Mouse (Mus musculus) limb, embryonic 14.5 days (tissue): ENCODE measurements around the gene 1700029H14Rik. TPM values are rescaled to one million over a fixed set of nuclear protein-coding genes. Genes with fewer than 3 reads are reported as not detected.

ENCODE experiments used
- ATAC-seq: fragments of 200-750 bp; cut with Nextera tagmentation; 2 replicates; pipeline ENCODE4 v1.8.0; 2017; ENCODE audit warnings: low read depth, moderate number of reproducible peaks, moderate TSS enrichment; ENCODE audit not compliant: low FRiP score
- DNase-seq: peaks from one replicate; pipeline ENCODE4 v3.0.0-alpha.2; 2015; ENCODE audit warnings: low spot score
- H3K27ac ChIP-seq: fragments of 300-500 bp; sonication (generic); replicated peaks from 2 replicates; pipeline ENCODE4 v1.5.1; 2014; ENCODE audit warnings: low read depth, mild to moderate bottlenecking, low read length, moderate library complexity, mixed read lengths
- H3K27me3 ChIP-seq: fragments of 300-500 bp; sonication (generic); 2 replicates; pipeline ENCODE4 v1.6.1; 2014; ENCODE audit warnings: low read length, mixed read lengths; ENCODE audit not compliant: control insufficient read depth, insufficient read depth
- H3K36me3 ChIP-seq: fragments of 300-500 bp; sonication (generic); 2 replicates; pipeline ENCODE4 v1.6.1; 2014; ENCODE audit warnings: mild to moderate bottlenecking, low read length, moderate library complexity, mixed read lengths; ENCODE audit not compliant: control insufficient read depth, insufficient read depth
- H3K4me1 ChIP-seq: fragments of 300-500 bp; sonication (generic); 2 replicates; pipeline ENCODE4 v1.6.1; 2014; ENCODE audit warnings: antibody characterized with exemption, low read length, mixed read lengths; ENCODE audit not compliant: control insufficient read depth, insufficient read depth
- H3K4me2 ChIP-seq: fragments of 300-500 bp; sonication (generic); replicated peaks from 2 replicates; pipeline ENCODE4 v1.6.1; 2014; ENCODE audit warnings: low read depth, mild to moderate bottlenecking, low read length, moderate library complexity; ENCODE audit not compliant: severe bottlenecking
- H3K4me3 ChIP-seq: fragments of 300-500 bp; sonication (generic); replicated peaks from 2 replicates; pipeline ENCODE4 v1.5.1; 2014; ENCODE audit warnings: low read length
- H3K9ac ChIP-seq: fragments of 300-500 bp; sonication (generic); 2 replicates; pipeline ENCODE4 v1.6.1; 2014; ENCODE audit warnings: mild to moderate bottlenecking, low read depth, low read length, moderate library complexity; ENCODE audit not compliant: severe bottlenecking
- H3K9me3 ChIP-seq: fragments of 300-500 bp; sonication (generic); 2 replicates; pipeline ENCODE4 v1.6.1; 2016; ENCODE audit warnings: low read length; ENCODE audit not compliant: control insufficient read depth
- POLR2A ChIP-seq: fragments of 200-500 bp; IDR thresholded peaks from 2 replicates; pipeline ENCODE4 v1.8.0; 2012; ENCODE audit warnings: inconsistent platforms, mild to moderate bottlenecking, moderate library complexity, borderline replicate concordance; ENCODE audit not compliant: insufficient read depth, insufficient read length; ENCODE audit errors: extremely low read depth
- WGBS: fragments of 180-500 bp; shearing (Covaris S2); extraction: QIAGEN DNeasy Blood & Tissue Kit; methylation state at CpG from one replicate; pipeline ENCODE4 v1.1.7; 2014; 5-methylcytosine and 5-hydroxymethylcytosine counted together
- polyA plus RNA-seq, 2 experiments: library from polyadenylated mRNA; depleted of rRNA in 1 of 2; stranded (reverse) in 1 of 2; unstranded in 1 of 2; fragments of >200 nt; fragmentation: Nextera tagmentation in 1 of 2; extraction: Ambion mirVana in 1 of 2; gene quantifications; 2 replicates each; pipeline versions ENCODE4 v1.2.1 to v1.2.3; 2012 to 2014

The 1700029H14Rik gene
- polyA plus RNA-seq, 2 experiments, result not detected

DNA sequence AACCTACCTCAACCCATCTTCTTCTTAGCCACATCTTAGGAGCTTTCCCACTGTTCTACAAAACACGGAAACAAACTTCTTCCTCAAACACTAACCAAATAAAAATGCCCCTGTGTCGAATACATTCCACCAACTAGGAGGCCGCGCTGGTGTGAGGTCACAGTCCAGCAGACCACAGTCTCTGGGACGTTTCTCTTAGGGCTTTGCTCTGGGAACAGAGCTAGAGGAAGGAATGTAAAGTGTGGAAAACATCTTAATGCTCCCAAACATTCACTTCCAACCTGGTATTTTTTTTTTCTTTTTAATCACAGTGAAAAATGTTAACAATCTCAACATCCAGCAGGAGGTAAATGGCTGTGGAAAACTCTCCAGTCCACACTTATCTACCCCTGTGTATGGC, 45.5 kb downstream of the 1700029H14Rik start:
- peak; percentile 33 for DNase-seq
- Histone ChIP-seq H3K9me3 (no peaks in the 10 kb centered on the region), H3K27ac (no peak overlapping the region), H3K27me3 (no peaks in the 10 kb centered on the region), H3K4me1 (no peaks in the 10 kb centered on the region; the same call in 1 of the 2 replicates), H3K36me3 (no peaks in the 10 kb centered on the region), H3K9ac (no peak overlapping the region), H3K4me2 (no peak overlapping the region), H3K4me3 (no peak overlapping the region)
- no peak for ATAC-seq
- 65% methylated on average over 5 of the region's 5 CpGs for WGBS
- TF ChIP-seq POLR2A, result no peak

DNA sequence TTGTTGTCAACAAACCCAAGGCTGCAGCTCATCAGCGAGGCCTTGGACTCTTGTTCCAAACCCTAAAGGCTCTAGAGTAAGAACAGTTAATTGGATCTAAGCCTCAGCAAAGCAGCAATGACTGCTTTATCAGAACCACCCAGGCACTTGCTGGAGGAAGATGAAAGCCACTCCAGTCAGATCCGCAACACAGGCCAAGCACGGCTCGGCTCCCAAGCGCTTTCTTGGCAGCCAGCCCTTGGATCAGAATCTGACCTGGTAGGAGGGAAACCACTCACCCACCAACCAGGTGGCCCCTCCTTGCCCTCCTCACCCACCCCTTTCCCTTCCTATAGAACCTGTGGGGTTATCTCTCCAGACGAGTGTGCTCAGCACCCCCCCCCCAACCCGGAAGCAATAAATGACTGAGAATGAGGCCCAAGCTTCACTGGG, 46.2 kb downstream of the 1700029H14Rik start:
- Histone ChIP-seq H3K9ac (no peak overlapping the region), H3K27ac (no peak overlapping the region), H3K4me1 (no peaks in the 10 kb centered on the region; the same call in 1 of the 2 replicates), H3K4me2 (no peak overlapping the region), H3K4me3 (no peak overlapping the region), H3K9me3 (no peaks in the 10 kb centered on the region), H3K27me3 (no peaks in the 10 kb centered on the region), H3K36me3 (no peaks in the 10 kb centered on the region)
- 63% methylated on average over 7 of the region's 7 CpGs for WGBS
- ATAC-seq (no peak), DNase-seq (peak; percentile 50)
- no peak for TF ChIP-seq POLR2A

DNA sequence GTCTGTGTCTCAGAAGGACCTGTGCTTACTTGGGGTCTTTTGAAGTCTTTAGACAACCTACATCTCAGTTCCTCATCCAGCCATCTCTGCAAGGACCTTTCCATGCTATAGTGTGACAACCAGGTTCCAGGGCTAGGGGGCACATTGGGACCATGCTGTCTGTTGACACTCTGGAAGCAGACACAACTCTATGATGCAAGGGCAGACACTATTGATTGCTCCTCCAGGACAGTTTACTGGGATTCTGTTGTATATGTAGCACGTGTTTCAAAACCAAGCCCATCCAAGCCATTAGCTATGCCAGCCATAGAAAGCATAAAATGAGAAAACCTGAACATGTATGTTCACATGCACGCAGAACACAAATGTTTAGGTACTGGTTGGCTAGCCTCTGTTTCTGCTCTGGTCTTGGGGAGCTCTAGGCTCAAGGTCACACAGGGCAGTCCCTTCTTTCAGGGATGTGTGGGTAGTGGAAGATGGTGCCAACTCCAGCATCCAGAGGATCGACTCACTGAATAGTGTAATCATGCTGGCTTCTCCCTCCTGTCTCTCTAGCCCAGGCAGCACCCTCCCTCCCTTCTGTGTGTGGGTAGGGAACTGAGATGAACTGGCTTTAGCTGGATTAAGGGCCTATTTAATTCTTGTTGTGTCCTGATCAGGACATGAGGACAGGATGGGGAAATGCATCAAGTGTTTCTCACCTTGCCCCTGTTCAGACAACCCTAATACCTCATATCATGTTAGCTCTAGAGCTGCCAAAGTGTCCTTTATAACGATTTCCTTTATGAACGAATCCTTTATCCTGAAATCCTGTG, 48.5 kb downstream of the 1700029H14Rik start:
- Histone ChIP-seq H3K4me2 (no peak overlapping the region), H3K9me3 (no peaks in the 10 kb centered on the region), H3K27me3 (no peaks in the 10 kb centered on the region), H3K9ac (no peak overlapping the region), H3K36me3 (no peaks in the 10 kb centered on the region), H3K4me1 (no peaks in the 10 kb centered on the region; the same call in 1 of the 2 replicates), H3K27ac (no peak overlapping the region), H3K4me3 (no peak overlapping the region)
- WGBS, result 85% methylated on average over 5 of the region's 5 CpGs
- TF ChIP-seq POLR2A, result no peak
- no peak for DNase-seq
- ATAC-seq, result no peak

DNA sequence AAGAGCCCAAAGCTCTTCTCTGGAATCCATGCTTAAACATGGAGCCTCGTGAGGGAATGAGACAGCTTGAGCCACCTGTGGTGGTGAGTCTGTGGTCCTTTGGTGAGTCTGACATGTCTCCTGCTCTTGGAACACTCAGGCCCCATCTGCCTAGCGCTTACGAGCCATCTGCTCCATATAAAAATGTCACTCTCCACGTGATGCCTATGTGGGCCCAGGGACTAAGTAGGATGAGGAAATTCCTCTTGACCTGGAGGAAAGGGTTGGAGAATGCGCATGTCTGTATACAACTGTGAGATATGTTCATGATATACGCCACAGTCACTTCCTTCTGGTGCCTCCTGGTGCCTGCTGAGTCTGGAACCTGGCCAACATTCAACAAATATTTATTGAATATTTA, 49.6 kb downstream of the 1700029H14Rik start:
- 53% methylated on average over 6 of the region's 6 CpGs for WGBS
- no peak for TF ChIP-seq POLR2A
- no peak overlapping the region for H3K4me2 ChIP-seq
- H3K9ac ChIP-seq, result no peak overlapping the region
- no peaks in the 10 kb centered on the region for H3K27me3 ChIP-seq
- DNase-seq, result no peak
- H3K27ac ChIP-seq, result no peak overlapping the region
- H3K4me3 ChIP-seq, result no peak overlapping the region
- H3K4me1 ChIP-seq, result no peaks in the 10 kb centered on the region; the same call in 1 of the 2 replicates
- H3K36me3 ChIP-seq, result no peaks in the 10 kb centered on the region
- peak; percentile 43; the same call in 1 of the 2 replicates for ATAC-seq
- no peaks in the 10 kb centered on the region for H3K9me3 ChIP-seq

- no peak for ATAC-seq
- TF ChIP-seq POLR2A, result no peak
- 76% methylated on average over 5 of the region's 5 CpGs for WGBS
Observed at GRCm38 (mm10) chr8:13512016-13512415, 50.2 kb downstream of the 1700029H14Rik start.

More at GRCm38 (mm10) chr8:13512016-13512415, 50.2 kb downstream of the 1700029H14Rik start:
- H3K27ac ChIP-seq, result no peak overlapping the region
- no peak for DNase-seq
- no peaks in the 10 kb centered on the region for H3K36me3 ChIP-seq
- no peaks in the 10 kb centered on the region; the same call in 1 of the 2 replicates for H3K4me1 ChIP-seq
- H3K4me2 ChIP-seq, result no peak overlapping the region
- no peaks in the 10 kb centered on the region for H3K27me3 ChIP-seq
- H3K9ac ChIP-seq, result no peak overlapping the region
- H3K9me3 ChIP-seq, result no peaks in the 10 kb centered on the region
- H3K4me3 ChIP-seq, result no peak overlapping the region
